Mouse (Mus musculus) lung, adult 2 months (tissue): ENCODE measurements at regions not wholly inside any gene's neighbourhood (a gene's known extent, or its start where the extent isn't known, plus 50 kb on each side); places are given as distances from the start of the nearest gene placed in this dataset.

ENCODE experiments used
- CTCF ChIP-seq: fragments of 200-500 bp; IDR thresholded peaks from 2 replicates; pipeline ENCODE4 v1.5.1; 2011; ENCODE audit warnings: mild to moderate bottlenecking, low read length, control low read depth; ENCODE audit not compliant: insufficient read depth
- POLR2A ChIP-seq: fragments of 200-500 bp; IDR thresholded peaks from 2 replicates; pipeline ENCODE4 v1.6.1; 2011; ENCODE audit warnings: low read depth, mild to moderate bottlenecking, control low read depth, low read length, borderline replicate concordance; ENCODE audit errors: extremely low read depth

- no peak for TF ChIP-seq CTCF
- TF ChIP-seq POLR2A, result no peak
These were observed 114.9 kb upstream of the 4931429L15Rik start for GRCm38 (mm10) chr9:46434700-46435099.
